Mouse (Mus musculus): Measurements from ENCODE around the gene Slc27a3.

Gene Slc27a3

DNA sequence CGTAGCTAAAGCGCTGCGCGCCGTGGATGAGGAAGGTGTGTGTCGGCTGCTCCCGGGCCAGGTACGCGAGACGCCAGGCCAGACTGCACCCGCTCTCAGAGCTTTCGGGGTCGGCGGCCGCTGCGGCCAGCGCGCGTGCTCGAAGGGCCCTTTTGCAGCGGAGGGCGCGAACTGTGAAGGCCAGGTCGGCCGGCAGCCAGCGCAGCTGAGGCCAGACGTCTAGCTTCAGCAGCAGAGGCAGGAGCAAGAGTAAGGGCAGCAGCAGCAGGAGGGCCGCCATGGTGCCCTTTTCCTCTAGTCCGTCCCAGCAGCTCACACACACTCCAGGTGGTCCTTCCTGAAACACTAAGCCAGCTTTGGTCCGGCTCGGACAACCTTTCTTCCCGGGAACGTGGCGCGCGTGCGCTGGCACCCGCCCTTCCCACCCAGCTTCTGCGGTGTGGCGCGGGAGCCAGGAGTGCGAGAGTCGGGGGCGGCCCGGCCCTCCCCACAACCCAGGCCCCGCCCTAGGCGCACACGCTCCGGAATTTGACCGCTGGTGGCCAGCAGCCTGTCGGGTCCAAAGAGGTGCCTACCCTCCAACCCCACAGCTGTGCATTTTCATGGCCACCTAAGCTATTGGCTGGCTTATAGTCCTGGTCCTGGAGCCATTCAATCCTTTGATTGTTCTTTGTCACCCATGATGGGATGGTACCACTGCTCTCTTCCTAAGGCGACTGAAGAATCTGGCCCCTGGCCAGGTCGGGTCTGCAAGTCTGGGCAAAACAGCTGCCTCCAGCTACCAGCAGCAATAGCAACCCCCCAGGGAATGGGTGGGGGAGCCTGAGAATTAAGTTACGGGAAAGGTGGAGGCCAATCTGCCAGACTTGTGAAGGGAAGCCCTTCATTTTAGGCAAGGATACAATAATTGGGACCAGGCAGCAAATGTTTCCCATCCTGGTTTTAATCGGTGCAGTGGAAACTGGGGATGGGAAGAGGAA lies at the start of gene Slc27a3:
TSS of gene Slc27a3 (minus strand) at position 428 of the 980 bp plus-strand sequence.
- no peak for DNase-seq (ENCODE audit: low read depth)

DNA sequence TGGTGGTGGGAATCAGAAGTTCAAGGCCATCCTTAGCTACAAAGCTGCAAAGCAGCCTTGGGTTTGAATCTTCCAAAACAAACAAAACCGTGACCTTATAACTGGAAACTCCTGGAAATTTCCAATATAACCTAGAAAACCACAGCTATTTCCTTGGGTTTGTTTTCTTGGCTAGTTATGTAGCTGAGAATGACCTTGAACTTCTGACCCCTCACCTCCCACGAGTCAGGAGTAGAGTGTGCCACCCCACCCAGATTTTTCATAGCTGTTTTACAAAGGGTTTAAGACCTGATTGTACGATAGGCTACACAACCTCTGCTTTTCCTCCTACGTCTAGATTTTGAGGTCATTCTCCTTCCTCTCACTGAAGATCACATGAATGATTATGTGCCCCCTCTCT lies 47.4 kb upstream of the Slc27a3 start:
- no peak for DNase-seq (ENCODE audit: low read depth)

- DNase-seq (ENCODE audit: low read depth): no peak
Observed at GRCm38 (mm10) chr3:90434073-90434730, 44.5 kb upstream of the Slc27a3 start.

- peak; percentile 99 for DNase-seq (ENCODE audit: low read depth)
Observed at GRCm38 (mm10) chr3:90433381-90434020, 43.8 kb upstream of the Slc27a3 start, which contains the start of gene Ints3. TSS of gene Ints3 (minus strand) at chr3:90433622.

DNA sequence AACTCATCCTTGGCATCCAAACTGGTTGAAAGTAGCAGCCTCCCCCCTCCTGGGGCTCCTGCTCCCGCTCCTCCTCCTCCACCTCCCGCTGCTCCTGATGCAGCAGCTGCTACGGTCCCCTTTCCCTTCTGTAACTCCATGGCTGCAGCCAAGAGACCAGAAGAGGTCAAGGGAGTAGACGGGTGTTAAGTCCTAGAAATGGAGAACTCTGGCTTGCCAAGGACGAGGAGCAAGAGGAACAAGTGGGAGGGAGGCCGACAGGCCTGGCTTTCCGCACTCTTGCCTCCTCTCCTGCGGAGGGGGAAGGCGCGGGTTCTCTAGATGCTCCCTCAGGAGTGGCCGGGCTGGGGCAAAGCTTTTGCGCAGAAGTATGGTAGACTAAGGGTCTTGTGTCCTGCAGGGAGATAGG lies 43.1 kb upstream of the Slc27a3 start:
- DNase-seq (ENCODE audit: low read depth): no peak

- DNase-seq (ENCODE audit: low read depth): peak; percentile 61
Observed at GRCm38 (mm10) chr3:90432348-90432747, 42.6 kb upstream of the Slc27a3 start.

- no peak for DNase-seq (ENCODE audit: low read depth)
Observed at GRCm38 (mm10) chr3:90429576-90429975, 39.8 kb upstream of the Slc27a3 start.

DNA sequence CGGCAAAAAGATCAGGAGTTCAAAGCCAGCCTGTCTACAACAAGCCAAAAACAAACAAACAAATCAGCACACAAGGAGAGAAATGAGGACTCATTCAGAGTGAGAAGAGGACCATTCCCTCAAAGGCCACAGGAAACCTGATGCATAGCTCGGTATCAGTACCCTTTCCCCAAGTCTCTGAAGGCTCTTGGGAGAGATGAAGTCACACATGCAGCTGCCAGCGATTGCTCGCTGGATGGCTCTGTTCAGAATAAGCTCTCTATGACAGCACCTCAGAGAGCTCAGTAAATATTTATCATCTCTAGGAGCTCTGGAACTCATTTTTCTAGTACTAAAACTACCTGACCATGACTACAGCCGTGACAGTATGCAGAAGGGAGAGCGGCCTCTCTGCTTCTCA lies 38.4 kb upstream of the Slc27a3 start:
- DNase-seq (ENCODE audit: low read depth): no peak

- DNase-seq (ENCODE audit: low read depth): no peak
Observed at GRCm38 (mm10) chr3:90427574-90427973, 37.8 kb upstream of the Slc27a3 start.

- DNase-seq (ENCODE audit: low read depth): no peak
Observed at GRCm38 (mm10) chr3:90425499-90425898, 35.8 kb upstream of the Slc27a3 start.

- DNase-seq (ENCODE audit: low read depth): no peak
Observed at GRCm38 (mm10) chr3:90423549-90423948, 33.8 kb upstream of the Slc27a3 start.

GRCm38 (mm10) chr3:90420696-90421095 lies 31.0 kb upstream of the Slc27a3 start:
- no peak for DNase-seq (ENCODE audit: low read depth)

DNA sequence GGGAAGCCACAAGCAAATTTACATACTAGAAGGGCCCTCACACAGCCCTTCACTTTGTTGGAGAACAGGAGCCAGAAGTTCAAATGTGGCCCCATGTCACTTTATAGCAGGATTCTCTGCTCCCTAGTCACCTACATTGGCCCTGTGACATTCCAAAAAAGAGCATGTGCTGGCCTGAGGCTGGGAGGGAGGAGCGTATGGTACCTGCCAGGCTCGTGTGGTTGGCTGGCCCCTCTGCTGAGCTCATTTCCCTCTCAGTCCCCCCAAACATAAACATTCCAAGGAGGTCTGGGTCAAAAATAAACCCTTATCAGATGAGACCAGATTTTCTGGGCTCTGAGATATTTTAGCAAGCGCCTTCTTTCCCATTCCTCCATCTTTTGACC lies 23.3 kb upstream of the Slc27a3 start:
- DNase-seq (ENCODE audit: low read depth): no peak

- DNase-seq (ENCODE audit: low read depth): peak; percentile 76
Observed at GRCm38 (mm10) chr3:90412312-90413010, 22.7 kb upstream of the Slc27a3 start.

DNA sequence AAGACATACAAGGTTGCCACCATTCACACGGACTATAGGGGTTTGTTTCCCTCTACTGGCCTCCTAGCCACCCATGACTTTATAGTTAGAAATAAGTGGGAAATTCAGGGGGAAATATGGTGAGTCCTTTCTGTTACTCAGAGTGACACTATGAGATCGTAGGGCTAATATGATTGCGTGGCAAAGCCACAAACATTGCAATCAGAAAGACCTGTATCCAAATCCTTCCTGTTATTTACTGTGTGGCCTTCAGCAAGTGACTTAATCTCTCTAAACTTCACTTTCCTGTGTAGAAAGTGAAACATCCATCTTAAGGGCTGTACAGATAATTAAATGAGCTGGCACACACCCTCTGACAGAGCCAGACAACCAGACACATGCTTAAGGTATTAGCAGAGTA lies 19.0 kb upstream of the Slc27a3 start:
- peak; percentile 97 for DNase-seq (ENCODE audit: low read depth)

DNA sequence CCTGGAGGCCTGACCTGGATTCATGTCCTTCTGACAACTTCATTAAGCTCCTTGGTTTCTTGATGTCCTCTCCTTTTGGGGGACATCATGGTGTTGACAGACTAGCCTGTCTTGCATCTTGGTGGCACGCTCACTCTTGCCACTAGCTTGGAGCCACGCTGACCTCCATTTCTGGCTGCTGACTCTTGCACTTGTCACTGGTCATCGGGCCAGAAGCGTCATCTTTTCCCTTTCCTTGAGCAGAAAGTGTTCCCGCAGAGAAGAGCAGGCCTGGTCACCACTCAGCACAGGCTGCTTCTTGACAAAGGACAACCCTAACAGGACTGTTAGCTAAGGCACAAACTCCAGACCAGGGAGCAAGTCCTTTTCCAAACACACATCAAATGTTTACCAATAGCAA lies 16.7 kb upstream of the Slc27a3 start:
- DNase-seq (ENCODE audit: low read depth): no peak

DNA sequence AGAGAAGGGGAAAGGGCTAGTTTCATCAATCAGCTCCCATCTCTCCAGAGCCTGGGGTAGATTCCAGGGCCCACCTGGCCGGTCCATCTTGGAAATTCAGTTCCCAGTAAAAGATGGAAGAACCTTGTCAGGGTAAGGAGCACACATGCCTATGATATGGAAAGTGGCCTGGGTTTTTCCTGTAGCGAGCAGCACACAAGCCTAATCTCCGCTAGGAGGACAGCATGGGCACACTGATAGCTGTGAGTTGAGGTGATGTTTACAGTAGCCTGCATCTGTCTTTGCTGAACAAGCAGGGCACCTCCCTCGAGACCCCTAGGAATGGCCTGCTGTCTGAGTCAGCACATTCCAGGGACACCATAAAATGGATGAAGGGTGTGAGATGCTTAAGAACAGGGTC lies 14.9 kb upstream of the Slc27a3 start:
- no peak for DNase-seq (ENCODE audit: low read depth)

DNA sequence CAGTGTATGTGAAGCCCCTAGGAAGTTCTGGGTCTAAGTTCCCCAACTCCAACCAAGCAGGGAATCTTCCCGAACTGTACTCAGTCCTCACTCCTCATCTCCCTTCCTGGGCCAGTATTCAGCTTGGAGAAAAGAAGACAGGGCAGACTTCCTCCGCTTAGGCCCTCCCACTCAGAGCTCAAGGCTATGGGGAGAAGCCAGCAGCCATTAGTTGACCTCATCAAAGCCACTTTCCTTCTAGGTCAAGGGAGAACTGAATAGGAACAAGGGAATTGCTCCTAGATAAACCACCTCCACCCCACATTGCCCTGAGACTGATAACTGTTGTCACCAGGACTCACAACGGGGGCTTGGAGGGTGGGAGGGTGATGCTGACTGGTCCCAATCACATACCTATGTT lies 14.4 kb upstream of the Slc27a3 start:
- no peak for DNase-seq (ENCODE audit: low read depth)

DNA sequence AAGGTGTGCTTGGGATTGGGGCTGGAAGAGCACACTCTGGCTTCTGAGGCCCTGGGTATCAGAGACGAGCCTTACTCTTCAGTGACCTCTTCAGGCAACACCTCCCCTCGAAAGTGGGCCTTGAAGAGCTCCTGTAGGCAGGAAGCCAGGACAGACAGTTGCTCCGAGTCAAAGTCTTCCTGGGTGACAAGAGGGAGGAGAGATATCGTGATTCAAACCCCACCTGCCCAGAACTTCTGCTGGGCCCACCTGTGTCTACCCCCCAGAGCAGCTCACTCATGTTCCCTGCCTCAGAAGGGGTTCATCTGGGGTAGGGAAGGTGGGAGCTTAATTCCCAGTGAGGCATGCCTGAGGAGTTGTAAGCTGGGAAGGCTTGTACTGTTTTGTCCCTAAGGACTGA lies 11.3 kb upstream of the Slc27a3 start:
- no peak for DNase-seq (ENCODE audit: low read depth)

- no peak for DNase-seq (ENCODE audit: low read depth)
Observed at GRCm38 (mm10) chr3:90395629-90396028, 5.9 kb upstream of the Slc27a3 start.

GRCm38 (mm10) chr3:90392661-90393060 lies 2.9 kb upstream of the Slc27a3 start:
- no peak for DNase-seq (ENCODE audit: low read depth)

DNA sequence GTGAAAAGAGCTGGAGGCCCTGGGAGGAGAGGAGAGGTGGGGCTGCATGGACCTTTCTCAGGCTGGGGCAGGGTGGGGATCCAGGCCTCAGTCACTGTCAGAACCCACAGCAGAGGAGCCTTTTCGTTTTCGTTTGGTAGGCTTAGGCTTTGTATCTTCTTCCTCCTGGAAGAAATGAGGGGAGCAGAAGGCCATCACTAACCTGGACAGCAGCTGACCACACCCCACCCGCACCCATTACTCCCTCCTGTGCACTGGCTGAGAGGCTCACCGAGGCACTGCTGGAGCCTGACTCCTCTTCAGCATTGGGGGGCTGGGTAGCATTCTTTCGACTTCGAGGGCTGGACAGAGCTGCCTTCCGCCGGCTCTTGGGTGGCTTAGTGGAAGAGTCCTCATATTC lies 2.2 kb upstream of the Slc27a3 start:
- DNase-seq (ENCODE audit: low read depth): no peak
